Mouse (Mus musculus) olfactory bulb, adult 2 months (tissue): Measurements from ENCODE around the gene Sh2b3. TPM values are rescaled to one million over a fixed set of nuclear protein-coding genes. Genes with fewer than 3 reads are reported as not detected.

ENCODE experiments used
- H3K27ac ChIP-seq: fragments of 200-500 bp; 2 replicates; pipeline ENCODE4 v1.5.1; 2012; ENCODE audit warnings: low read depth, low read length; ENCODE audit not compliant: insufficient read depth
- H3K4me1 ChIP-seq: fragments of 200-500 bp; 2 replicates; pipeline ENCODE4 v1.6.1; 2012; ENCODE audit warnings: low read length; ENCODE audit not compliant: control insufficient read depth, insufficient read depth
- H3K4me3 ChIP-seq: fragments of 200-500 bp; 2 replicates; pipeline ENCODE4 v1.5.1; 2012; ENCODE audit warnings: mild to moderate bottlenecking, low read depth, low read length, moderate library complexity; ENCODE audit not compliant: insufficient read depth
- CTCF ChIP-seq: fragments of 200-500 bp; IDR thresholded peaks from 2 replicates; pipeline ENCODE4 v1.5.1; 2012; ENCODE audit warnings: low read depth, mild to moderate bottlenecking, low read length, moderate library complexity; ENCODE audit not compliant: insufficient read depth
- POLR2A ChIP-seq: fragments of 200-500 bp; IDR thresholded peaks from 2 replicates; pipeline ENCODE4 v1.6.1; 2012; ENCODE audit warnings: mild to moderate bottlenecking, low read depth, low read length, moderate library complexity; ENCODE audit not compliant: insufficient read depth
- WGBS: fragments of 180-500 bp; shearing (Covaris S2); methylation state at CpG from one replicate; pipeline ENCODE4 v1.1.7; 2018; 5-methylcytosine and 5-hydroxymethylcytosine counted together
- polyA plus RNA-seq: library from polyadenylated mRNA; stranded (reverse); fragments of >200 nt; gene quantifications from 2 replicates; pipeline ENCODE4 v1.2.4, GENCODE M21; 2012; ENCODE audit warnings: low replicate concordance; ENCODE audit not compliant: missing spikeins, insufficient read depth, insufficient read length

Gene Sh2b3
- polyA plus RNA-seq, 1 experiment: not detected

DNA sequence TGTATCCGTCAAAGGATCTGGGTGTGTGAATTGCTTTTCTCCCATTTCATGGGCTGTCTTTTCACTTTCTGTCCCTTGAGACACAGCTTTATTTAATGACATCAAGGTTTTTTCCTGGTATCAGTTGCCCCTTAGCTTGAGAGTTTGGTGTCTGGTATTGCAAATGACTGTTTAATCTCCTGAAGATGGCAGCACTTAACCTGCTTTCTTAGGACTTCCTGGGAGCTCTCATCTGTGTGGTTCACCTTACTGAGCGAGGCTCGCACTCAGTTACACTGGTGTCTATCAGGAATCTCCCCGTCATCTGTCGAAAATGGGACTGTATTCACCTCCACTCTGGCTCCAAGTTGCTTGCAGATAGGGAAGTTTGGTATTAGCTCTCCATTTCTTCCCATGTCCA, 46.4 kb downstream of the Sh2b3 start:
- Histone ChIP-seq H3K4me1 (no peaks in the 10 kb centered on the region; the same call in 1 of the 2 replicates), H3K4me3 (no peak overlapping the region), H3K27ac (no peak overlapping the region)
- 86% methylated on average over 5 of the region's 5 CpGs for WGBS
- TF ChIP-seq CTCF (no peak), POLR2A (no peak)

DNA sequence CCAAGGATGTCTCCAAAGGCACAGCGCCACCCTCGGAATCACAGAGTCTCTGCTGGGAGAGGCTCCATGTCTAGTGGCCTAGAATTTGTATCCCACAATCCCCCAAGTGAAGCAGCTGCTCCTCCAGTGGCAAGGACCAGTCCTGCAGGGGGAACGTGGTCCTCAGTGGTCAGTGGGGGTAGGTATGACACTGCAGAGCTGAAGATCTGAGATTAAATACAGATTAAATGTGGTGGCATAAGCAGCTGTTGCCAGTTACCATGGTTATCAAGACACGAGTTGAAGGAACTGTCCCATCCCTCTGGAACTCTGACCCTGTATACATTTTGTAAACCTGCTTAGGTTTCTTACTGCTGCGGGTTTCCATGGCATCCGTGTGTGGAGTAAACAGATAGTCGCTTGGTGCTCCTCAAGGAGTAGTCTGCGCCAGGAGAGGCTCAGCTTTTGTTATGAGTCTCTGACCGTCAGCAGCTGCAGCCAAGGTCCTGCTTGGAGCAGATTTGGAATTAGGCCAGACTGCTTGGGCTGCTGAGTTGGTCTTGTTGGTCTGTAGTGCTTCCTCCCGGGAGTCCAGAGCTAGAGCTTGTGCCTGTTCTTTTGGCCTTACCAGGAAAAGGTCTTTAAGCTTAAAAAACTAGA, 53.5 kb downstream of the Sh2b3 start:
- H3K27ac ChIP-seq: no peak overlapping the region
- TF ChIP-seq POLR2A (no peak), CTCF (peak; percentile 9; the same call in 1 of the 2 replicates)
- H3K4me3 ChIP-seq: no peak overlapping the region
- 52% methylated on average over 10 of the region's 10 CpGs for WGBS
- no peaks in the 10 kb centered on the region; the same call in none of the 2 replicates for H3K4me1 ChIP-seq

DNA sequence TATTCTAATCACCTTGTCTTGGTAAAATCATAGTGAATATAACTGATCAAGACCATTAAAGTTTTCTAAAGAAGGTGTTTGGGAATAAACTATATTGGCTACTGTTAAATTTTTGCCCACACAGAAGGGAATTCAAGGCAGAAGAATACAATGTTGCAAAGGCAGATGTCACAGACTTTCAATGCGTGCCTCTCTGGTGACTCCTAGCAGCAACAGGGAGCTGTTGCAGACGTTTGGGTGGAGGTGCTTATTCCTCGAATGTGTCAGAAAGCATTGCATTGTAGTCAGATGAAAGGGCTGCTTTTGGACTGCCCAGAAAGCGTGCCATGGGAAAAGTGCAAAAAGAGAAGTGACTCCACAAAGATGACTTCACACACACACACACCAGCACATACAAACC, 55.0 kb downstream of the Sh2b3 start:
- no peak overlapping the region for H3K27ac ChIP-seq
- TF ChIP-seq POLR2A (no peak), CTCF (no peak)
- H3K4me1 ChIP-seq: no peaks in the 10 kb centered on the region; the same call in none of the 2 replicates
- WGBS: 25% methylated on average over 4 of the region's 4 CpGs
- H3K4me3 ChIP-seq: no peak overlapping the region

DNA sequence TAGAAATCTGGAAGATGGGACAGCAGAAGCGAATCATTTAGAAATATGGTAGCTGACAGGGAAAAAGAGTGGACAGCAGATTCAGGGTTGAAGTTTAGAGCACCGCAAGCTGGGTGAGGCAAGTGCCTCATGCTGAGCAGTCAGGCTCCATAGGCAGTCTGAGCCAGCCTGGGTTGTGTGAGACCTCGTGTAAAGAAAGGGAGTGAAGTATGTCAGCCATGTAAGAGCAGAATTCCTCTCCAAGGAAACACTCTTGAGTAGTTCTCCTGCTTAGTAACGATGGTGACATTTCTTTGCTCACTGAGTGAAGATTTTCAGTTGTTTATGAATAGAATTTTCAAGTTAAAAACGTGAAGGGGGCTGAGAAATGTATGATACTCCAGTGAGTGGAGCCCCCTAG, 57.3 kb downstream of the Sh2b3 start:
- Histone ChIP-seq H3K4me1 (no peaks in the 10 kb centered on the region; the same call in none of the 2 replicates), H3K27ac (no peak overlapping the region), H3K4me3 (no peak overlapping the region)
- WGBS: 62% methylated on average over 5 of the region's 5 CpGs
- TF ChIP-seq POLR2A: no peak
- TF ChIP-seq CTCF: no peak

DNA sequence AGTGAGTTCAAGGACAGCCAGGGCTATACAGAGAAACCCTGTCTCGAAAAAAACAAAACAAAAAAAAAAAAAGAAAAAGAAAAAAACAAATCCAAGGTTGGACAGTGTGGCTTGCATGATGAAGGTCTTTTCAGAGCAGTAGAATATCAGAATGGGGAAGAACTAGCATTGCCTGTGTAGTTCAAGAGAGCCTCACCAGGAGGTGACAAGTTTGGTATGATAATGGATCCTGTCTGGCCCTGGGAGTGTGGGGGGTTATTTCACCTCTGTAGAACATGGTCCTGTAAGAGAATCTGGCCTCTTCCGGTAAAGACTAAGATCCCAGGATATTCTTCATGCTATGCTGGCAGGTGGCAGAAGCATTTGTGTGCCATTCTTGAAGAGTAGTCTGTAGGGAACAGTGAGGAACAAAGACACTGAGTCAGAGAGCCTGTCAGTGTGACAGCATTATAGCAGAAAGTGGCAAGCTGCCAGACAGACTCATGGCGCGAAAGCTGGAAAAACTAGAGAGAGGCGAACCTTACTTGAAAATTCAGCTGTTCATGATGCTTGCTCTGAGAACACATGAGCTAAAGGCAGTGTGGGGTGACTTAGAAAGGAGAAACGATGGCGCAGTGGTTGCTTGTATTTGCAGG, 58.8 kb downstream of the Sh2b3 start:
- Histone ChIP-seq H3K4me1 (no peaks in the 10 kb centered on the region; the same call in none of the 2 replicates), H3K4me3 (no peak overlapping the region), H3K27ac (no peak overlapping the region; the same call in 1 of the 2 replicates)
- WGBS: 27% methylated on average over 7 of the region's 7 CpGs
- TF ChIP-seq POLR2A: no peak
- no peak for TF ChIP-seq CTCF

DNA sequence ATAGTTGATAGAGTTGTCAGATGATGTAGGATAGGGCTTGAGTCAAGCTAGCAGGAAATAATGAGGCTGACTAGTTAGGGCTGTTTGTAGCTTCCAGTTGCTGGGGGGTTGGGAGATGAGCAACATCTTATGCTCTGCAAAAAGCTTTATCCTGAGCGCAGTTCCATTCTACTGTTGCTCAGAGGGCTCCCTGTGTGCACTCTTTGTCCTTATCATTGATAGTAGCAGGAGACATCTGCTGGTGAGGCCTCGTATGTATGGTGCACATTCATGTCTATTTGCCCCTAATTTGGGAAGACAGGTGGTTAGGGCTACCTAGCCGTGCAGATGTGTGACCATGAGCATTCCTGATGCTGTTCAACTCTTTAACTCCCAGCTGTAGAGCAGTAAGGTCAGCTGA, 65.8 kb downstream of the Sh2b3 start:
- TF ChIP-seq CTCF: no peak
- TF ChIP-seq POLR2A: no peak
- Histone ChIP-seq H3K27ac (no peak overlapping the region), H3K4me3 (no peak overlapping the region), H3K4me1 (peaks cover 4% of the 10 kb centered on the region; the same call in 1 of the 2 replicates)
- 79% methylated on average over 3 of the region's 3 CpGs for WGBS

DNA sequence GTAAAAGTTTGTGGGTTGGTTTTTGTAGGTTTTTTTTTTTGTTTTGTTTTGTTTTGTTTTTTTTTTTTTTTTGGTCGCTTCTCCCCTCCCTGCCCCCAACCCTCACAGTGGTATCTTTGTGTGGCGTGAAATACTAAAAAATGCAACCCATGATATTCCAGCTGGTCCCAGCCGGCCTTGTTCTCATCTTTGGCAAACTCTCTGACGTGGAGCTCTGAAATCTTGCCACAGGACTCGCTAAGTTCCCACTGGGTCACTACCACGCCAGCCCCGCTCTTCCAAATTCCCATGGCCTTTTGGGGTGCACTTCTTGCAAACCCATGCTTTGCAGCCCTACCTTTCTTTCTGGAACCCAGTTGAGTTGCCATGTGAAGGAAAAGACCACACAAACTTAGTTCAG, 67.6 kb downstream of the Sh2b3 start:
- no peak overlapping the region for H3K27ac ChIP-seq
- TF ChIP-seq CTCF: no peak
- no peak for TF ChIP-seq POLR2A
- no peak overlapping the region for H3K4me3 ChIP-seq
- H3K4me1 ChIP-seq: peaks cover 6% of the 10 kb centered on the region
- WGBS: 61% methylated on average over 7 of the region's 7 CpGs

DNA sequence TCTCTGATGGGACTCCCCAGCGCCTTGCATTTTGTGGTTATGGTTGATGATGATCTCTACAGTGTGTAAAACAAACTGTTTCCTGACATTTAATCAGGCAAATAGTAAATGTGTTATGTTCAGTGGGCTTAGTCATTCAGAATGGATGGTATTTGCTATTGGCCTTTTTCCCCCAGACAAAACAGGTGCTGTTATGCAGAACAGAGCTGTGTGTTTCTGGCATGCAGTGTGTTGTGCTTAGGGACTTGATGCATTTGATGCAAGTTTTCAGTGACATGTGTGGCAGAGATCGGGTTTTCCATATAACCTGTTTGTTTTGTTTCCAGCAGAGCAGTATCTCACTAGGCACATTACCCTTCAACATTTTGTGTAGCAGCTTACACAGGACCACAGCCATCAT, 69.9 kb downstream of the Sh2b3 start:
- Histone ChIP-seq H3K4me1 (peaks cover 8% of the 10 kb centered on the region), H3K4me3 (no peak overlapping the region), H3K27ac (no peak overlapping the region)
- TF ChIP-seq POLR2A: no peak
- TF ChIP-seq CTCF: no peak
- 81% methylated on average over 2 of the region's 2 CpGs for WGBS

DNA sequence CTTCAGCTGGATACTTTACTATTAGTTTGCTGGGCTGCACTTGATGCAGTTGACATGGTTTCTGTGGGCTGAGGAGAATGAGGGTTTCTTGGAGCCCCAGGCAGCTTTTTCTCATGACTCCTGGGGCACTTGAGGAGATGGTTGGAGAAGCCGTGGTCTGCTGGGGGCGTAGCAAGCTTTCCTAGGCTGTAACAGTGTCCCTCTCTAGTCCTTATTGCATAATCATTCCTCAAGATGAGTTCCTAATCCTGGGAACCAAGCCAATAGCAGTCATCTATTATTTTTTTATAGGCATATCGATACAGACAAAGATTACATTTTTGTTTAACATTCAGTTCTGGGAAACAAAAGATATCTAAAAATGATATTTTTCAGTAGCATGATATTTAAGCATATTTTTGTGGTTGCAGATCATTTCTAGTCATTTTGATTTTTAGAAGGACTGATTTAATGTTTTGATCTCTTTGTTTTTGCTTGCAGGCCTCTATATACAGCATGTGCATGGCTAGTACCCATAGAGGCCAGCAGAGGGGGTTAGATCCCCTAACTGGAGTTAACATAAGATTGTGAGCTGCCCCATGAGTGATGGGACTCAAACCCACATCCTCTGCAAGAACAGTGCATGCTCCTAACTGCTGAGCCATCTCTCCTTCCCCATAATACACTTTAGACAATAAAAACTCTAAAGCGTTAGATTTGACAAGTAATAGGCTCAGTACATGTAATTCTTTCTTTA, 71.2 kb downstream of the Sh2b3 start:
- Histone ChIP-seq H3K4me1 (peaks cover 8% of the 10 kb centered on the region), H3K27ac (no peak overlapping the region), H3K4me3 (no peak overlapping the region)
- no peak for TF ChIP-seq CTCF
- TF ChIP-seq POLR2A: no peak
- 73% methylated on average over 4 of the region's 4 CpGs for WGBS

Other genes starting within 250 kb of the Sh2b3 start
- not detected in 2 replicates for gene Aldh2, start 243.8 kb downstream of the Sh2b3 start, polyA plus RNA-seq
- not detected in 2 replicates for gene Acad12, start 218.7 kb downstream of the Sh2b3 start, polyA plus RNA-seq
- not detected in 2 replicates for gene Acad10, start 177.1 kb downstream of the Sh2b3 start, polyA plus RNA-seq
- gene Brap, start 177.1 kb downstream of the Sh2b3 start, polyA plus RNA-seq: not detected in 2 replicates
- gene Atxn2, start 126.3 kb downstream of the Sh2b3 start, polyA plus RNA-seq: not detected in 2 replicates
- not detected in 2 replicates for gene Pheta1, start 11.3 kb upstream of the Sh2b3 start, polyA plus RNA-seq
- not detected in 2 replicates for gene Cux2, start 212.5 kb upstream of the Sh2b3 start, polyA plus RNA-seq